Mouse (Mus musculus) layer of hippocampus, postnatal 25 days (tissue): ENCODE results near the gene Myom3. TPM values are rescaled to one million over a fixed set of nuclear protein-coding genes. Genes with fewer than 3 reads are reported as not detected.

Experiments used
- DNase-seq, 2 experiments: peaks; one replicate each; pipeline ENCODE4 v3.0.0; 2022; ENCODE audit warnings: mixed read lengths in 2 of 2, low spot score in 1 of 2; ENCODE audit errors: extremely low spot score in 1 of 2
- total RNA-seq, 2 experiments: library from RNA; stranded (reverse); gene quantifications; 2 replicates each; pipeline ENCODE4 v1.2.3; 2021

Gene Myom3
- total RNA-seq, 2 experiments from 2014 or later: 0.66 to 1.2 TPM

- DNase-seq: no peak
These were observed 690 bp upstream of the Myom3 start for GRCm38 (mm10) chr4:135758825-135759224.

- DNase-seq: no peak
These were observed 1.5 kb downstream of the Myom3 start for GRCm38 (mm10) chr4:135761048-135761447.

GRCm38 (mm10) chr4:135761569-135761968, 2.1 kb downstream of the Myom3 start:
- no peak for DNase-seq

GRCm38 (mm10) chr4:135762251-135762906, 2.9 kb downstream of the Myom3 start:
- DNase-seq: peak in 1 of 2 experiments; percentile 10

- DNase-seq: no peak
These were observed 5.2 kb downstream of the Myom3 start for GRCm38 (mm10) chr4:135764700-135765099.

GRCm38 (mm10) chr4:135765707-135766106, 6.2 kb downstream of the Myom3 start:
- no peak for DNase-seq

GRCm38 (mm10) chr4:135766976-135767375, 7.5 kb downstream of the Myom3 start:
- DNase-seq: no peak

GRCm38 (mm10) chr4:135768572-135769526, 9.3 kb downstream of the Myom3 start:
- peak; percentile 23 to 50 for DNase-seq

- no peak for DNase-seq
These were observed 11.2 kb downstream of the Myom3 start for GRCm38 (mm10) chr4:135770611-135771305.

GRCm38 (mm10) chr4:135771592-135771991, 12.1 kb downstream of the Myom3 start:
- no peak for DNase-seq

- no peak for DNase-seq
These were observed 13.2 kb downstream of the Myom3 start for GRCm38 (mm10) chr4:135772671-135773070.

- DNase-seq: no peak
These were observed 15.0 kb downstream of the Myom3 start for GRCm38 (mm10) chr4:135774496-135774895.

- DNase-seq: no peak
These were observed 17.3 kb downstream of the Myom3 start for GRCm38 (mm10) chr4:135776850-135777249.

- DNase-seq: no peak
These were observed 20.1 kb downstream of the Myom3 start for GRCm38 (mm10) chr4:135779661-135780060.

- DNase-seq: no peak
These were observed 20.7 kb downstream of the Myom3 start for GRCm38 (mm10) chr4:135780255-135780654.

GRCm38 (mm10) chr4:135781304-135781703, 21.8 kb downstream of the Myom3 start:
- DNase-seq: no peak

- DNase-seq: no peak
These were observed 27.1 kb downstream of the Myom3 start for GRCm38 (mm10) chr4:135786581-135786980.

- no peak for DNase-seq
These were observed 27.8 kb downstream of the Myom3 start for GRCm38 (mm10) chr4:135787271-135787670.

GRCm38 (mm10) chr4:135789135-135789534, 29.6 kb downstream of the Myom3 start:
- DNase-seq: no peak

- no peak for DNase-seq
These were observed 33.3 kb downstream of the Myom3 start for GRCm38 (mm10) chr4:135792821-135793220.

- DNase-seq: no peak
These were observed 38.4 kb downstream of the Myom3 start for GRCm38 (mm10) chr4:135797931-135798330.
